Comparison of ENCODE assay signal across 7 mouse cellular contexts in genomic region chr12:113138901-113139864, GRCm38 (mm10). TPM values are rescaled to one million over a fixed set of nuclear protein-coding genes. Genes with fewer than 3 reads are reported as not detected.
DNase-seq lines count a peak whose midpoint lies in the region; ATAC-seq and TF ChIP-seq lines count a peak whose summit lies in the region.

No protein-coding gene starts in this region.

- no peaks in the 10 kb centered on the region for H3K27me3 ChIP-seq in MEL (ENCODE audit: control insufficient read depth in 1 of 2, insufficient read depth in 2 of 2, low read length in 2 of 2)
- H3K27me3 ChIP-seq in embryonic facial prominence, embryonic 10.5 days (replicated peaks; ENCODE audit: low read depth, poor library complexity, severe bottlenecking): peaks cover 38% of the 10 kb centered on the region
- H3K27me3 ChIP-seq in hindbrain, embryonic 16.5 days (replicated peaks; ENCODE audit: control insufficient read depth, insufficient read depth, low read length): no peaks in the 10 kb centered on the region
- peaks cover 24% of the 10 kb centered on the region for H3K27me3 ChIP-seq in liver, embryonic 14.5 days (ENCODE audit: control insufficient read depth, insufficient read depth, low read length)

- H3K79me2 ChIP-seq in MEL (ENCODE audit: control insufficient read depth, insufficient read depth, low read length, poor library complexity): peaks cover 2% of the 10 kb centered on the region; the same call in 1 of the 2 replicates

- no peak for TF ChIP-seq EP300 in MEL (IDR thresholded peaks at IDR 0.05; ENCODE audit: low read depth in 1 of 2, low read length in 2 of 2)
- no peak for TF ChIP-seq EP300 in liver, embryonic 14.5 days (IDR thresholded peaks at IDR 0.05; ENCODE audit: low read depth)

- no peaks in the 10 kb centered on the region for H3K9me3 ChIP-seq in MEL (replicated peaks; ENCODE audit: insufficient read depth, low read length)
- no peaks in the 10 kb centered on the region for H3K9me3 ChIP-seq in embryonic facial prominence, embryonic 10.5 days
- H3K9me3 ChIP-seq in hindbrain, embryonic 16.5 days (ENCODE audit: control insufficient read depth, low read length): no peaks in the 10 kb centered on the region
- H3K9me3 ChIP-seq in liver, embryonic 14.5 days (ENCODE audit: control insufficient read depth, low read length): no peaks in the 10 kb centered on the region

- peak; percentile 54 for DNase-seq in MEL (ENCODE audit: low read depth, low spot score)
- DNase-seq in embryonic facial prominence, embryonic 10.5 days (ENCODE audit: low spot score): peak; percentile 17
- DNase-seq in liver, embryonic 14.5 days (ENCODE audit: low read depth in 3 of 3, low spot score in 3 of 3): no peak
- no peak for DNase-seq in adrenal gland, postnatal 10 days

- TF ChIP-seq POLR2A in MEL (IDR thresholded peaks at IDR 0.05; ENCODE audit: control insufficient read depth in 1 of 2, insufficient read depth in 1 of 2, low read depth in 1 of 2, low read length in 2 of 2, poor library complexity in 1 of 2): no peak
- no peak for TF ChIP-seq POLR2A in olfactory bulb, adult 2 months (IDR thresholded peaks at IDR 0.05; ENCODE audit: insufficient read depth, low read depth, low read length)

- H3K4me3 ChIP-seq in MEL (ENCODE audit: control insufficient read depth in 1 of 2, insufficient read depth in 1 of 2, low read depth in 2 of 2, low read length in 2 of 2): peak overlapping the region in 1 of 2 experiments; percentile 59; a peak in 3 of 4 replicates
- peak overlapping the region; percentile 60 for H3K4me3 ChIP-seq in embryonic facial prominence, embryonic 10.5 days
- H3K4me3 ChIP-seq in hindbrain, embryonic 16.5 days (ENCODE audit: low read length): peak overlapping the region; percentile 60
- H3K4me3 ChIP-seq in liver, embryonic 14.5 days (ENCODE audit: insufficient read depth in 1 of 2, low read depth in 2 of 2, low read length in 2 of 2): peak overlapping the region in 1 of 2 experiments; percentile 65; a peak in 2 of 4 replicates
- peak overlapping the region; percentile 78 for H3K4me3 ChIP-seq in olfactory bulb, adult 2 months (ENCODE audit: insufficient read depth, low read depth, low read length)

- H3K36me3 ChIP-seq in MEL (ENCODE audit: control insufficient read depth in 1 of 2, insufficient read depth in 2 of 2, low read length in 2 of 2): peaks cover 11 to 12% of the 10 kb centered on the region in 2 experiments
- peaks cover 58% of the 10 kb centered on the region for H3K36me3 ChIP-seq in embryonic facial prominence, embryonic 10.5 days (replicated peaks)
- peaks cover 22% of the 10 kb centered on the region for H3K36me3 ChIP-seq in hindbrain, embryonic 16.5 days (ENCODE audit: control insufficient read depth, insufficient read depth, low read length)
- H3K36me3 ChIP-seq in liver, embryonic 14.5 days (replicated peaks; ENCODE audit: control insufficient read depth, insufficient read depth, low read depth): peaks cover 12% of the 10 kb centered on the region

- peak overlapping the region; percentile 69 for H3K4me2 ChIP-seq in hindbrain, embryonic 16.5 days (ENCODE audit: low read length)
- H3K4me2 ChIP-seq in liver, embryonic 14.5 days (ENCODE audit: low read depth): peak overlapping the region; percentile 94

- no peak overlapping the region for H3K27ac ChIP-seq in MEL (ENCODE audit: control insufficient read depth, low read depth, low read length)
- peak overlapping the region; percentile 86 for H3K27ac ChIP-seq in embryonic facial prominence, embryonic 10.5 days (replicated peaks)
- peak overlapping the region; percentile 77 for H3K27ac ChIP-seq in hindbrain, embryonic 16.5 days (ENCODE audit: low read depth, low read length)
- H3K27ac ChIP-seq in liver, embryonic 14.5 days: no peak overlapping the region
- peak overlapping the region; percentile 88 for H3K27ac ChIP-seq in olfactory bulb, adult 2 months (ENCODE audit: insufficient read depth, low read depth, low read length)

- no peak for TF ChIP-seq RAD21 in MEL (IDR thresholded peaks at IDR 0.05; ENCODE audit: low read depth, low read length)

- H3K9ac ChIP-seq in MEL (ENCODE audit: control insufficient read depth, low read depth, low read length, poor library complexity, severe bottlenecking): no peak overlapping the region
- peak overlapping the region; percentile 75 for H3K9ac ChIP-seq in hindbrain, embryonic 16.5 days (ENCODE audit: low read depth, low read length)
- no peak overlapping the region; the same call in 1 of the 2 replicates for H3K9ac ChIP-seq in liver, embryonic 14.5 days (replicated peaks)

- no peak for TF ChIP-seq CTCF in MEL (IDR thresholded peaks at IDR 0.05 in 2 of 3, conservative IDR thresholded peaks at IDR 0.05 in 1 of 3; ENCODE audit: control insufficient read depth in 1 of 3, insufficient read depth in 1 of 3, low read depth in 2 of 3, low read length in 3 of 3, poor library complexity in 1 of 3, severe bottlenecking in 1 of 3)
- no peak for TF ChIP-seq CTCF in liver, embryonic 14.5 days (IDR thresholded peaks at IDR 0.05; ENCODE audit: low read depth)
- no peak for TF ChIP-seq CTCF in olfactory bulb, adult 2 months (IDR thresholded peaks at IDR 0.05; ENCODE audit: insufficient read depth, low read depth, low read length)

- WGBS in embryonic facial prominence, embryonic 10.5 days: 46% methylated on average over 11 of the region's 11 CpGs
- WGBS in hindbrain, embryonic 16.5 days: 28% methylated on average over 11 of the region's 11 CpGs
- 53% methylated on average over 11 of the region's 11 CpGs for WGBS in liver, embryonic 14.5 days (ENCODE audit: insufficient replicate concordance)
- WGBS in olfactory bulb, adult 2 months: 36% methylated on average over 11 of the region's 11 CpGs

- H3K4me1 ChIP-seq in MEL (ENCODE audit: control insufficient read depth in 1 of 2, insufficient read depth in 2 of 2, low read length in 2 of 2): peaks cover 0 to 21% of the 10 kb centered on the region in 2 experiments; a peak in 3 of 4 replicates
- H3K4me1 ChIP-seq in embryonic facial prominence, embryonic 10.5 days: peaks cover 59% of the 10 kb centered on the region
- H3K4me1 ChIP-seq in hindbrain, embryonic 16.5 days (ENCODE audit: control insufficient read depth, insufficient read depth, low read depth, low read length): peaks cover 38% of the 10 kb centered on the region
- peaks cover 14 to 16% of the 10 kb centered on the region in 2 experiments for H3K4me1 ChIP-seq in liver, embryonic 14.5 days (replicated peaks; ENCODE audit: control insufficient read depth in 2 of 2, insufficient read depth in 2 of 2, low read length in 1 of 2)
- peaks cover 57% of the 10 kb centered on the region for H3K4me1 ChIP-seq in olfactory bulb, adult 2 months (ENCODE audit: control insufficient read depth, insufficient read depth, low read length)

- ATAC-seq in hindbrain, embryonic 16.5 days: peak; percentile 0
- no peak for ATAC-seq in liver, embryonic 14.5 days (ENCODE audit: insufficient read depth)
- ATAC-seq in inflammation-experienced regulatory T-cells, adult 6 months: no peak

RNA-seq across cellular contexts. Expression of gene Crip2, which starts 0.9 kb away (rescaled TPM):
- total RNA-seq in MEL (2012; rRNA removed): 65.2 and 67.8 TPM in 2 replicates
- 100 to 1,000 TPM in 1 of 2 experiments, not detected in 1; 261 TPM for polyA plus RNA-seq in MEL (2012; ENCODE audit: insufficient read depth in 1 of 2, insufficient read length in 2 of 2, low read depth in 1 of 2, low replicate concordance in 2 of 2, missing spikeins in 1 of 2)
- 91.8 and 96.4 TPM in 2 replicates for polyA plus RNA-seq in embryonic facial prominence, embryonic 10.5 days (2016; fragmentation: Nextera tagmentation; extraction: Ambion mirVana)
- polyA plus RNA-seq in hindbrain, embryonic 16.5 days (2015; fragmentation: Nextera tagmentation; extraction: Ambion mirVana): 342 and 346 TPM in 2 replicates
- polyA plus RNA-seq in liver, embryonic 14.5 days (2012; rRNA removed): 29.3 and 37.4 TPM in 2 replicates
- polyA plus RNA-seq in liver, embryonic 14.5 days (2014; fragmentation: Nextera tagmentation; extraction: Ambion mirVana): 35.0 and 38.1 TPM in 2 replicates
- not detected in 2 replicates for polyA plus RNA-seq in olfactory bulb, adult 2 months (2012; ENCODE audit: insufficient read depth, insufficient read length, low replicate concordance, missing spikeins)
- 10 to 100 TPM in 1 of 3 experiments, 1 to 10 TPM in 2; 4.9 to 10.4 (median 6.0) TPM for polyA plus RNA-seq in inflammation-experienced regulatory T-cells, adult 6 months (2017; shearing (Covaris generic))
- 100 to 1,000 TPM; 184 to 199 TPM for total RNA-seq in adrenal gland, postnatal 10 days (2021)

RNA-seq across cellular contexts. Expression of gene Crip1, which starts 6.9 kb away (rescaled TPM):
- total RNA-seq in MEL (2012; rRNA removed): 419 and 438 TPM in 2 replicates
- 100 to 1,000 TPM in 1 of 2 experiments, not detected in 1; 282 TPM for polyA plus RNA-seq in MEL (2012; ENCODE audit: insufficient read depth in 1 of 2, insufficient read length in 2 of 2, low read depth in 1 of 2, low replicate concordance in 2 of 2, missing spikeins in 1 of 2)
- 53.6 and 57.1 TPM in 2 replicates for polyA plus RNA-seq in embryonic facial prominence, embryonic 10.5 days (2016; fragmentation: Nextera tagmentation; extraction: Ambion mirVana)
- 29.8 and 40.7 TPM in 2 replicates for polyA plus RNA-seq in hindbrain, embryonic 16.5 days (2015; fragmentation: Nextera tagmentation; extraction: Ambion mirVana)
- 41.5 and 87.7 TPM in 2 replicates for polyA plus RNA-seq in liver, embryonic 14.5 days (2012; rRNA removed)
- 100.0 and 101 TPM in 2 replicates for polyA plus RNA-seq in liver, embryonic 14.5 days (2014; fragmentation: Nextera tagmentation; extraction: Ambion mirVana)
- polyA plus RNA-seq in olfactory bulb, adult 2 months (2012; ENCODE audit: insufficient read depth, insufficient read length, low replicate concordance, missing spikeins): not detected in 2 replicates
- polyA plus RNA-seq in inflammation-experienced regulatory T-cells, adult 6 months (2017; shearing (Covaris generic)): 1,000 to 10,000 TPM in 1 of 3 experiments, 100 to 1,000 TPM in 2; 839 to 2,286 (median 900) TPM
- 100 to 1,000 TPM; 151 to 176 TPM for total RNA-seq in adrenal gland, postnatal 10 days (2021)

RNA-seq across cellular contexts. Expression of gene Tedc1, which starts 17.0 kb away (rescaled TPM):
- 40.6 and 50.7 TPM in 2 replicates for total RNA-seq in MEL (2012; rRNA removed)
- polyA plus RNA-seq in MEL (2012; ENCODE audit: insufficient read depth in 1 of 2, insufficient read length in 2 of 2, low read depth in 1 of 2, low replicate concordance in 2 of 2, missing spikeins in 1 of 2): 10 to 100 TPM in 1 of 2 experiments, not detected in 1; 74.7 TPM
- polyA plus RNA-seq in embryonic facial prominence, embryonic 10.5 days (2016; fragmentation: Nextera tagmentation; extraction: Ambion mirVana): 57.5 and 59.4 TPM in 2 replicates
- polyA plus RNA-seq in hindbrain, embryonic 16.5 days (2015; fragmentation: Nextera tagmentation; extraction: Ambion mirVana): 14.5 and 18.3 TPM in 2 replicates
- 8.2 and 12.0 TPM in 2 replicates for polyA plus RNA-seq in liver, embryonic 14.5 days (2012; rRNA removed)
- polyA plus RNA-seq in liver, embryonic 14.5 days (2014; fragmentation: Nextera tagmentation; extraction: Ambion mirVana): 6.4 and 6.8 TPM in 2 replicates
- not detected in 2 replicates for polyA plus RNA-seq in olfactory bulb, adult 2 months (2012; ENCODE audit: insufficient read depth, insufficient read length, low replicate concordance, missing spikeins)
- 10 to 100 TPM in 1 of 3 experiments, 1 to 10 TPM in 1, under 1 TPM in 1; 0.90 to 12.3 (median 3.1) TPM for polyA plus RNA-seq in inflammation-experienced regulatory T-cells, adult 6 months (2017; shearing (Covaris generic))
- 1 to 10 TPM; 3.1 to 5.4 TPM for total RNA-seq in adrenal gland, postnatal 10 days (2021)

RNA-seq across cellular contexts. Expression of gene Mta1, which starts 41.1 kb away (rescaled TPM):
- total RNA-seq in MEL (2012; rRNA removed): 99.5 and 102 TPM in 2 replicates
- polyA plus RNA-seq in MEL (2012; ENCODE audit: insufficient read depth in 1 of 2, insufficient read length in 2 of 2, low read depth in 1 of 2, low replicate concordance in 2 of 2, missing spikeins in 1 of 2): 100 to 1,000 TPM in 1 of 2 experiments, 10 to 100 TPM in 1; 69.0 to 410 TPM
- 20.3 and 21.0 TPM in 2 replicates for polyA plus RNA-seq in embryonic facial prominence, embryonic 10.5 days (2016; fragmentation: Nextera tagmentation; extraction: Ambion mirVana)
- 13.4 and 14.6 TPM in 2 replicates for polyA plus RNA-seq in hindbrain, embryonic 16.5 days (2015; fragmentation: Nextera tagmentation; extraction: Ambion mirVana)
- polyA plus RNA-seq in liver, embryonic 14.5 days (2012; rRNA removed): 22.4 and 22.6 TPM in 2 replicates
- 4.7 and 6.3 TPM in 2 replicates for polyA plus RNA-seq in liver, embryonic 14.5 days (2014; fragmentation: Nextera tagmentation; extraction: Ambion mirVana)
- not detected in 2 replicates for polyA plus RNA-seq in olfactory bulb, adult 2 months (2012; ENCODE audit: insufficient read depth, insufficient read length, low replicate concordance, missing spikeins)
- polyA plus RNA-seq in inflammation-experienced regulatory T-cells, adult 6 months (2017; shearing (Covaris generic)): 10 to 100 TPM; 12.1 to 15.0 (median 13.8) TPM
- total RNA-seq in adrenal gland, postnatal 10 days (2021): 10 to 100 TPM; 78.1 to 85.9 TPM

RNA-seq across cellular contexts. Expression of gene Tmem121, which starts 46.5 kb away (rescaled TPM):
- total RNA-seq in MEL (2012; rRNA removed): 14.4 and 17.0 TPM in 2 replicates
- 10 to 100 TPM in 1 of 2 experiments, not detected in 1; 35.2 TPM for polyA plus RNA-seq in MEL (2012; ENCODE audit: insufficient read depth in 1 of 2, insufficient read length in 2 of 2, low read depth in 1 of 2, low replicate concordance in 2 of 2, missing spikeins in 1 of 2)
- polyA plus RNA-seq in embryonic facial prominence, embryonic 10.5 days (2016; fragmentation: Nextera tagmentation; extraction: Ambion mirVana): 11.4 and 12.1 TPM in 2 replicates
- polyA plus RNA-seq in hindbrain, embryonic 16.5 days (2015; fragmentation: Nextera tagmentation; extraction: Ambion mirVana): 50.8 and 52.2 TPM in 2 replicates
- 0.29 and 0.54 TPM in 2 replicates for polyA plus RNA-seq in liver, embryonic 14.5 days (2012; rRNA removed)
- 0.11 TPM in 1 of 2 replicates, not detected in the other for polyA plus RNA-seq in liver, embryonic 14.5 days (2014; fragmentation: Nextera tagmentation; extraction: Ambion mirVana)
- not detected in 2 replicates for polyA plus RNA-seq in olfactory bulb, adult 2 months (2012; ENCODE audit: insufficient read depth, insufficient read length, low replicate concordance, missing spikeins)
- under 1 TPM in 1 of 3 experiments, not detected in 2; 0.23 TPM for polyA plus RNA-seq in inflammation-experienced regulatory T-cells, adult 6 months (2017; shearing (Covaris generic))
- total RNA-seq in adrenal gland, postnatal 10 days (2021): 1 to 10 TPM; 3.0 to 3.1 TPM

Comparison
In these comparisons a context has a peak if more than half of its experiments do, and no peak if none do; other contexts are left out.
1. DNase-seq: peak in MEL (single experiment) and embryonic facial prominence, embryonic 10.5 days (single experiment); none in liver, embryonic 14.5 days (0 of 3) and adrenal gland, postnatal 10 days (single experiment).
2. H3K27ac ChIP-seq: peak in embryonic facial prominence, embryonic 10.5 days (single experiment), hindbrain, embryonic 16.5 days (single experiment) and olfactory bulb, adult 2 months (single experiment); none in MEL (single experiment) and liver, embryonic 14.5 days (single experiment).